Mouse (Mus musculus): Measurements from ENCODE around the gene Topaz1. TPM values are rescaled to one million over a fixed set of nuclear protein-coding genes. Genes with fewer than 3 reads are reported as not detected.
A peak's percentile ranks its signal among the peaks of the same experiment; 100 is the strongest.

The Topaz1 gene
- under 1 TPM in 1 of 2 experiments, not detected in 1; 0.06 TPM for total RNA-seq (2021)
- long read RNA-seq, experiment 1: 0 reads
- long read RNA-seq, experiment 2: 0 reads

- no peak for DNase-seq (ENCODE audit: low spot score in 2 of 2)
Observed at GRCm38 (mm10) chr9:122747060-122747459, at the start of gene Topaz1. Gene Topaz1, plus strand, starts transcription at chr9:122747346.

GRCm38 (mm10) chr9:122701817-122702216 is 45.3 kb upstream of the Topaz1 start:
- no peak for DNase-seq (ENCODE audit: low spot score in 2 of 2)

- DNase-seq (ENCODE audit: low spot score in 2 of 2): no peak
Observed at GRCm38 (mm10) chr9:122713836-122714235, 33.3 kb upstream of the Topaz1 start.

GRCm38 (mm10) chr9:122715046-122715445 is 32.1 kb upstream of the Topaz1 start:
- DNase-seq (ENCODE audit: low spot score in 2 of 2): no peak

GRCm38 (mm10) chr9:122716131-122716921 is 30.8 kb upstream of the Topaz1 start:
- no peak for DNase-seq (ENCODE audit: low spot score in 2 of 2)

- DNase-seq (ENCODE audit: low spot score in 2 of 2): no peak
Observed at GRCm38 (mm10) chr9:122722296-122722695, 24.9 kb upstream of the Topaz1 start.

- DNase-seq (ENCODE audit: low spot score in 2 of 2): no peak
Observed at GRCm38 (mm10) chr9:122725046-122725765, 21.9 kb upstream of the Topaz1 start.

- peak in 1 of 2 experiments; percentile 21 for DNase-seq (ENCODE audit: low spot score in 2 of 2)
Observed at GRCm38 (mm10) chr9:122729500-122729899, 17.6 kb upstream of the Topaz1 start.

- no peak for DNase-seq (ENCODE audit: low spot score in 2 of 2)
Observed at GRCm38 (mm10) chr9:122732126-122732810, 14.9 kb upstream of the Topaz1 start.

GRCm38 (mm10) chr9:122733222-122733621 is 13.9 kb upstream of the Topaz1 start:
- no peak for DNase-seq (ENCODE audit: low spot score in 2 of 2)

GRCm38 (mm10) chr9:122734934-122735333 is 12.2 kb upstream of the Topaz1 start:
- DNase-seq (ENCODE audit: low spot score in 2 of 2): no peak

- no peak for DNase-seq (ENCODE audit: low spot score in 2 of 2)
Observed at GRCm38 (mm10) chr9:122736001-122736400, 11.1 kb upstream of the Topaz1 start.

GRCm38 (mm10) chr9:122736742-122737141 is 10.4 kb upstream of the Topaz1 start:
- peak in 1 of 2 experiments; percentile 16 for DNase-seq (ENCODE audit: low spot score in 2 of 2)

- no peak for DNase-seq (ENCODE audit: low spot score in 2 of 2)
Observed at GRCm38 (mm10) chr9:122745879-122746278, 1.3 kb upstream of the Topaz1 start.

GRCm38 (mm10) chr9:122757614-122758013 is 10.5 kb downstream of the Topaz1 start:
- DNase-seq (ENCODE audit: low spot score in 2 of 2): no peak

- no peak for DNase-seq (ENCODE audit: low spot score in 2 of 2)
Observed at GRCm38 (mm10) chr9:122760111-122760510, 13.0 kb downstream of the Topaz1 start.

- no peak for DNase-seq (ENCODE audit: low spot score in 2 of 2)
Observed at GRCm38 (mm10) chr9:122785231-122785630, 38.1 kb downstream of the Topaz1 start.

GRCm38 (mm10) chr9:122786534-122786933 is 39.4 kb downstream of the Topaz1 start:
- no peak for DNase-seq (ENCODE audit: low spot score in 2 of 2)

GRCm38 (mm10) chr9:122805053-122805844 is 58.1 kb downstream of the Topaz1 start, which contains the start of gene Tcaim:
Gene Tcaim, plus strand, starts transcription at chr9:122805539.
- DNase-seq (ENCODE audit: low spot score in 2 of 2): peak; percentile 68 to 83

- DNase-seq (ENCODE audit: low spot score in 2 of 2): no peak
Observed at GRCm38 (mm10) chr9:122805845-122806341, 58.7 kb downstream of the Topaz1 start.

- no peak for DNase-seq (ENCODE audit: low spot score in 2 of 2)
Observed at GRCm38 (mm10) chr9:122807186-122807585, 60.0 kb downstream of the Topaz1 start.
